Mouse (Mus musculus) adrenal gland, postnatal 0 days (tissue): ENCODE data around the gene Fam216a. TPM values are rescaled to one million over a fixed set of nuclear protein-coding genes. Genes with fewer than 3 reads are reported as not detected.

Experiments used
- polyA plus RNA-seq: library from polyadenylated mRNA; unstranded; fragments of >200 nt; fragmentation: Nextera tagmentation; extraction: Ambion mirVana; gene quantifications from 2 replicates; pipeline ENCODE4 v1.2.1, GENCODE M21; 2015

Fam216a gene
- polyA plus RNA-seq: 71.8 and 76.0 TPM in 2 replicates

GRCm38 (mm10) chr5:122372192-122372769, at the start of gene Fam216a:
Fam216a (minus strand) TSS chr5:122372364.

GRCm38 (mm10) chr5:122421271-122422068, 49.3 kb upstream of the Fam216a start, which contains the start of gene Anapc7:
Anapc7 (plus strand) TSS chr5:122421693.

GRCm38 (mm10) chr5:122391786-122392180, 19.6 kb upstream of the Fam216a start, which contains the start of gene Arpc3:
Arpc3 (plus strand) TSS chr5:122391878.

GRCm38 (mm10) chr5:122371591-122372191, 473 bp downstream of the Fam216a start, which contains the start of gene Gpn3:
Gpn3 (plus strand) TSS chr5:122371876.

GRCm38 (mm10) chr5:122353807-122354491, 18.2 kb downstream of the Fam216a start, which contains the start of the genes Rad9b and Vps29:
Rad9b (minus strand) TSS chr5:122354233.
Vps29 (plus strand) TSS chr5:122354369.

Other genes with a start within 250 kb of the Fam216a start
- gene Ccdc63, start 231.5 kb downstream of the Fam216a start, polyA plus RNA-seq: 0.22 TPM in 1 of 2 replicates, not detected in the other
- gene Ppp1cc, start 214.1 kb downstream of the Fam216a start, polyA plus RNA-seq: 160 and 183 TPM in 2 replicates
- gene Hvcn1, start 165.6 kb downstream of the Fam216a start, polyA plus RNA-seq: 5.2 and 6.4 TPM in 2 replicates
- gene Tctn1, start 107.9 kb downstream of the Fam216a start, polyA plus RNA-seq: 4.9 and 8.2 TPM in 2 replicates
- gene Pptc7, start 88.0 kb downstream of the Fam216a start, polyA plus RNA-seq: 9.0 and 16.0 TPM in 2 replicates
- 5.0 and 7.9 TPM in 2 replicates for gene Rad9b, start 18.1 kb downstream of the Fam216a start, polyA plus RNA-seq
- 308 and 434 TPM in 2 replicates for gene Vps29, start 18.0 kb downstream of the Fam216a start, polyA plus RNA-seq
- 48.4 and 67.2 TPM in 2 replicates for gene Gpn3, start 488 bp downstream of the Fam216a start, polyA plus RNA-seq
- 144 and 145 TPM in 2 replicates for gene Arpc3, start 19.5 kb upstream of the Fam216a start, polyA plus RNA-seq
- 24.6 and 32.2 TPM in 2 replicates for gene Anapc7, start 49.3 kb upstream of the Fam216a start, polyA plus RNA-seq
- 21.8 and 25.3 TPM in 2 replicates for gene Atp2a2, start 129.9 kb upstream of the Fam216a start, polyA plus RNA-seq
- gene Ift81, start 242.2 kb upstream of the Fam216a start, polyA plus RNA-seq: 27.9 and 29.2 TPM in 2 replicates